Mouse (Mus musculus): Measurements from ENCODE around the gene Vmn2r91. TPM values are rescaled to one million over a fixed set of nuclear protein-coding genes. Genes with fewer than 3 reads are reported as not detected.
"Not testable (repeated sequence)": the region's sequence is repeated elsewhere in the genome, so short reads cannot be mapped to it uniquely, and the experiment has no call there.

Vmn2r91 gene
- not detected in 2 replicates for polyA plus RNA-seq (2015; fragmentation: Nextera tagmentation; extraction: Ambion mirVana)

GRCm38 (mm10) chr17:18084716-18085115 lies at the start of gene Vmn2r91:
Gene Vmn2r91, plus strand, starts transcription at chr17:18085016.
- not testable (repeated sequence) for H3K4me3 ChIP-seq (ENCODE audit: low read length); H3K27ac ChIP-seq (ENCODE audit: low read length); ATAC-seq (ENCODE audit: low read depth); H3K9ac ChIP-seq (ENCODE audit: low read length); H3K9me3 ChIP-seq (ENCODE audit: control insufficient read depth, low read length); H3K4me2 ChIP-seq (ENCODE audit: low read depth, low read length); H3K36me3 ChIP-seq (ENCODE audit: control insufficient read depth, insufficient read depth, low read length); H3K27me3 ChIP-seq (ENCODE audit: control insufficient read depth, insufficient read depth, low read depth, low read length); H3K4me1 ChIP-seq (replicated peaks; ENCODE audit: control insufficient read depth, insufficient read depth, low read length)

- Histone ChIP-seq H3K27ac (ENCODE audit: low read length) (no peak within 1 kb of the TSS), H3K9me3 (ENCODE audit: control insufficient read depth, low read length) (no peaks in the 10 kb centered on the region), H3K36me3 (ENCODE audit: control insufficient read depth, insufficient read depth, low read length) (no peaks in the 10 kb centered on the region), H3K4me2 (ENCODE audit: low read depth, low read length) (no peak within 1 kb of the TSS), H3K4me3 (ENCODE audit: low read length) (no peak within 1 kb of the TSS), H3K4me1 (replicated peaks; ENCODE audit: control insufficient read depth, insufficient read depth, low read length) (no peaks in the 10 kb centered on the region), H3K27me3 (ENCODE audit: control insufficient read depth, insufficient read depth, low read depth, low read length) (no peaks in the 10 kb centered on the region), H3K9ac (ENCODE audit: low read length) (no peak within 1 kb of the TSS)
- ATAC-seq (ENCODE audit: low read depth), result no peak
- WGBS, result 37% methylated on average over 2 of the region's 2 CpGs
Observed at GRCm38 (mm10) chr17:18049124-18049523, 35.7 kb upstream of the Vmn2r91 start, which contains the start of gene Vmn2r124. Gene Vmn2r124, plus strand, starts transcription at chr17:18049424.

GRCm38 (mm10) chr17:18095626-18096025 lies 10.8 kb downstream of the Vmn2r91 start:
- H3K9me3 ChIP-seq (ENCODE audit: control insufficient read depth, low read length); H3K4me2 ChIP-seq (ENCODE audit: low read depth, low read length); H3K9ac ChIP-seq (ENCODE audit: low read length); ATAC-seq (ENCODE audit: low read depth); H3K4me1 ChIP-seq (replicated peaks; ENCODE audit: control insufficient read depth, insufficient read depth, low read length); H3K36me3 ChIP-seq (ENCODE audit: control insufficient read depth, insufficient read depth, low read length); H3K27ac ChIP-seq (ENCODE audit: low read length); H3K27me3 ChIP-seq (ENCODE audit: control insufficient read depth, insufficient read depth, low read depth, low read length); H3K4me3 ChIP-seq (ENCODE audit: low read length): not testable (repeated sequence)
- WGBS, result 14% methylated on average over 1 of the region's 1 CpGs

GRCm38 (mm10) chr17:18102265-18102664 lies 17.4 kb downstream of the Vmn2r91 start:
- not testable (repeated sequence) for H3K36me3 ChIP-seq (ENCODE audit: control insufficient read depth, insufficient read depth, low read length); H3K4me3 ChIP-seq (ENCODE audit: low read length); H3K27me3 ChIP-seq (ENCODE audit: control insufficient read depth, insufficient read depth, low read depth, low read length); H3K9ac ChIP-seq (ENCODE audit: low read length); H3K4me2 ChIP-seq (ENCODE audit: low read depth, low read length); H3K4me1 ChIP-seq (replicated peaks; ENCODE audit: control insufficient read depth, insufficient read depth, low read length); ATAC-seq (ENCODE audit: low read depth); H3K9me3 ChIP-seq (ENCODE audit: control insufficient read depth, low read length); H3K27ac ChIP-seq (ENCODE audit: low read length)
- 84% methylated on average over 3 of the region's 3 CpGs for WGBS

GRCm38 (mm10) chr17:18151587-18151986 lies 66.8 kb downstream of the Vmn2r91 start, which contains the start of gene Vmn2r92:
Gene Vmn2r92, plus strand, starts transcription at chr17:18151887.
- not testable (repeated sequence) for H3K9ac ChIP-seq (ENCODE audit: low read length); H3K36me3 ChIP-seq (ENCODE audit: control insufficient read depth, insufficient read depth, low read length); H3K9me3 ChIP-seq (ENCODE audit: control insufficient read depth, low read length); H3K4me1 ChIP-seq (replicated peaks; ENCODE audit: control insufficient read depth, insufficient read depth, low read length); H3K27me3 ChIP-seq (ENCODE audit: control insufficient read depth, insufficient read depth, low read depth, low read length); H3K27ac ChIP-seq (ENCODE audit: low read length); H3K4me2 ChIP-seq (ENCODE audit: low read depth, low read length); ATAC-seq (ENCODE audit: low read depth); H3K4me3 ChIP-seq (ENCODE audit: low read length)
- WGBS, result 56% methylated on average over 1 of the region's 1 CpGs

GRCm38 (mm10) chr17:18161194-18161593 lies 76.4 kb downstream of the Vmn2r91 start:
- H3K9me3 ChIP-seq (ENCODE audit: control insufficient read depth, low read length); H3K36me3 ChIP-seq (ENCODE audit: control insufficient read depth, insufficient read depth, low read length); H3K9ac ChIP-seq (ENCODE audit: low read length); H3K27ac ChIP-seq (ENCODE audit: low read length); H3K4me1 ChIP-seq (replicated peaks; ENCODE audit: control insufficient read depth, insufficient read depth, low read length); H3K4me2 ChIP-seq (ENCODE audit: low read depth, low read length); H3K27me3 ChIP-seq (ENCODE audit: control insufficient read depth, insufficient read depth, low read depth, low read length); H3K4me3 ChIP-seq (ENCODE audit: low read length); ATAC-seq (ENCODE audit: low read depth): not testable (repeated sequence)
- WGBS, result 66% methylated on average over 2 of the region's 2 CpGs

Other genes starting within 250 kb of the Vmn2r91 start
- gene Has1, start 229.8 kb upstream of the Vmn2r91 start, polyA plus RNA-seq (2015; fragmentation: Nextera tagmentation; extraction: Ambion mirVana), result 0.73 and 1.3 TPM in 2 replicates
- gene Fpr1, start 201.1 kb upstream of the Vmn2r91 start, polyA plus RNA-seq (2015; fragmentation: Nextera tagmentation; extraction: Ambion mirVana), result 1.7 TPM in 2 replicates
- gene Fpr2, start 197.2 kb upstream of the Vmn2r91 start, polyA plus RNA-seq (2015; fragmentation: Nextera tagmentation; extraction: Ambion mirVana), result 1.9 and 2.9 TPM in 2 replicates
- gene Fpr3, start 197.2 kb upstream of the Vmn2r91 start, polyA plus RNA-seq (2015; fragmentation: Nextera tagmentation; extraction: Ambion mirVana), result not detected in 2 replicates
- not detected in 2 replicates for gene Fpr-rs4, start 63.3 kb upstream of the Vmn2r91 start, polyA plus RNA-seq (2015; fragmentation: Nextera tagmentation; extraction: Ambion mirVana)
- not detected in 2 replicates for gene Vmn2r124, start 35.6 kb upstream of the Vmn2r91 start, polyA plus RNA-seq (2015; fragmentation: Nextera tagmentation; extraction: Ambion mirVana)
- not detected in 2 replicates for gene Vmn2r92, start 66.9 kb downstream of the Vmn2r91 start, polyA plus RNA-seq (2015; fragmentation: Nextera tagmentation; extraction: Ambion mirVana)
- not detected in 2 replicates for gene Vmn2r94, start 192.7 kb downstream of the Vmn2r91 start, polyA plus RNA-seq (2015; fragmentation: Nextera tagmentation; extraction: Ambion mirVana)
- not detected in 2 replicates for gene Vmn2r93, start 213.1 kb downstream of the Vmn2r91 start, polyA plus RNA-seq (2015; fragmentation: Nextera tagmentation; extraction: Ambion mirVana)